ENCODE assay signal across 26 mouse cellular contexts in genomic region chr3:132345856-132346255, GRCm38 (mm10).
DNase-seq lines count a peak whose midpoint lies in the region; ATAC-seq and TF ChIP-seq lines count a peak whose summit lies in the region.
"Had no signal": no experiment of that assay in that cellular context is flagged by ENCODE, and none has a peak within 500 bp of the region (broad histone marks: within the 10 kb centered on the region; RNA-seq: fewer than 3 reads in every experiment).

No protein-coding gene starts in this region.

- no peak for ATAC-seq in limb, embryonic 14.5 days (ENCODE audit: low FRiP score, low read depth)
- ATAC-seq: CD4-positive, CD25-positive, alpha-beta regulatory T cell, adult 4 months; forebrain, embryonic 14.5 days; forebrain, embryonic 16.5 days had no signal

- no peak for TF ChIP-seq POLR2A in limb, embryonic 14.5 days (IDR thresholded peaks at IDR 0.05; ENCODE audit: borderline replicate concordance, extremely low read depth, insufficient read depth, insufficient read length)

- no peak overlapping the region for H3K27ac ChIP-seq in limb, embryonic 14.5 days (replicated peaks; ENCODE audit: low read depth, low read length)
- no peak overlapping the region for H3K27ac ChIP-seq in limb, embryonic 10.5 days
- H3K27ac ChIP-seq: embryonic facial prominence, embryonic 12.5 days; embryonic facial prominence, embryonic 15.5 days; forebrain, embryonic 10.5 days; forebrain, embryonic 12.5 days had no signal

- H3K9ac ChIP-seq in limb, embryonic 14.5 days (ENCODE audit: low read depth, low read length, severe bottlenecking), result no peak overlapping the region
- H3K9ac ChIP-seq: embryonic facial prominence, embryonic 12.5 days; embryonic facial prominence, embryonic 15.5 days; forebrain, embryonic 12.5 days had no signal

- peaks cover 10% of the 10 kb centered on the region; the same call in 1 of the 2 replicates for H3K4me1 ChIP-seq in limb, embryonic 14.5 days (ENCODE audit: control insufficient read depth, insufficient read depth, low read length)
- 0 out of 2 replicates have a peak, but pooled peaks cover 5% of the 10 kb centered on the region for H3K4me1 ChIP-seq in limb, embryonic 10.5 days
- H3K4me1 ChIP-seq: embryonic facial prominence, embryonic 12.5 days; embryonic facial prominence, embryonic 15.5 days; forebrain, embryonic 10.5 days; forebrain, embryonic 12.5 days had no signal

- DNase-seq in limb, embryonic 14.5 days (ENCODE audit: low spot score), result peak; percentile 46
- DNase-seq in limb, embryonic 10.5 days (ENCODE audit: low spot score), result no peak
- peak; percentile 65 for DNase-seq in NIH3T3 (ENCODE audit: low read depth)
- no peak for DNase-seq in adrenal gland, postnatal 36 days
- DNase-seq in layer of hippocampus, postnatal 14 days (ENCODE audit: low spot score in 2 of 2), result no peak
- DNase-seq: adrenal gland, adult 2 months; adrenal gland, postnatal 10 days; adrenal gland, postnatal 25 days; B cell, adult 2 months; cerebellum, adult 11 months; cerebellum, adult 18-20 months; cerebellum, adult 8-10 months; cerebellum, adult 9-11 months; cerebellum, postnatal 14 days; cerebellum, postnatal 36 days; embryo, embryonic 11 days had no signal

- H3K4me2 ChIP-seq in limb, embryonic 14.5 days (replicated peaks; ENCODE audit: low read depth, low read length, severe bottlenecking), result no peak overlapping the region
- H3K4me2 ChIP-seq: embryonic facial prominence, embryonic 12.5 days; embryonic facial prominence, embryonic 15.5 days; forebrain, embryonic 12.5 days had no signal

- WGBS in limb, embryonic 14.5 days, result 83% methylated on average over 1 of the region's 1 CpGs
- 81% methylated on average over 1 of the region's 1 CpGs for WGBS in limb, embryonic 10.5 days

- H3K27me3 ChIP-seq in limb, embryonic 14.5 days (ENCODE audit: control insufficient read depth, insufficient read depth, low read length), result no peaks in the 10 kb centered on the region
- no peaks in the 10 kb centered on the region for H3K27me3 ChIP-seq in limb, embryonic 10.5 days (ENCODE audit: low read depth, poor library complexity, severe bottlenecking)
- H3K27me3 ChIP-seq: CH12.LX; embryonic facial prominence, embryonic 12.5 days; embryonic facial prominence, embryonic 15.5 days; forebrain, embryonic 12.5 days had no signal

- no peak overlapping the region for H3K4me3 ChIP-seq in limb, embryonic 14.5 days (replicated peaks; ENCODE audit: low read length)
- H3K4me3 ChIP-seq in limb, embryonic 10.5 days, result no peak overlapping the region
- H3K4me3 ChIP-seq: embryonic facial prominence, embryonic 12.5 days; embryonic facial prominence, embryonic 15.5 days; erythroblast, embryonic 14.5 days; forebrain, embryonic 10.5 days; forebrain, embryonic 12.5 days had no signal

- H3K9me3 ChIP-seq in limb, embryonic 14.5 days (ENCODE audit: control insufficient read depth, low read length), result no peaks in the 10 kb centered on the region
- H3K9me3 ChIP-seq in limb, embryonic 10.5 days (replicated peaks), result no peaks in the 10 kb centered on the region
- H3K9me3 ChIP-seq: embryonic facial prominence, embryonic 12.5 days; embryonic facial prominence, embryonic 15.5 days; forebrain, embryonic 10.5 days; forebrain, embryonic 12.5 days; G1E had no signal

- H3K36me3 ChIP-seq in limb, embryonic 14.5 days (ENCODE audit: control insufficient read depth, insufficient read depth, low read length), result no peaks in the 10 kb centered on the region
- H3K36me3 ChIP-seq in limb, embryonic 10.5 days, result no peaks in the 10 kb centered on the region
- H3K36me3 ChIP-seq: embryonic facial prominence, embryonic 12.5 days; embryonic facial prominence, embryonic 15.5 days; forebrain, embryonic 10.5 days; forebrain, embryonic 12.5 days; G1E had no signal

Comparison
In these comparisons a context has a peak if more than half of its experiments do, and no peak if none do; other contexts are left out.
1. DNase-seq: peak in limb, embryonic 14.5 days (single experiment) and NIH3T3 (single experiment); none in limb, embryonic 10.5 days (single experiment), adrenal gland, postnatal 36 days (0 of 2) and layer of hippocampus, postnatal 14 days (0 of 2).